Mouse (Mus musculus) hindlimb bud, embryonic 11.5 days (tissue): ENCODE results near the gene Tsc22d4.

Source experiments
- DNase-seq: peaks from one replicate; pipeline ENCODE4 v3.0.0-alpha.2; 2012; ENCODE audit warnings: low read depth, low spot score; ENCODE audit errors: extremely low spot score

Gene Tsc22d4

GRCm38 (mm10) chr5:137788171-137788570 lies 42.6 kb downstream of the Tsc22d4 start:
- no peak for DNase-seq

- no peak for DNase-seq
These were observed 43.5 kb downstream of the Tsc22d4 start for GRCm38 (mm10) chr5:137788946-137789531.

GRCm38 (mm10) chr5:137791553-137791952 lies 46.0 kb downstream of the Tsc22d4 start:
- no peak for DNase-seq

GRCm38 (mm10) chr5:137796606-137797005 lies 51.1 kb downstream of the Tsc22d4 start:
- DNase-seq, result no peak

GRCm38 (mm10) chr5:137800917-137801316 lies 55.4 kb downstream of the Tsc22d4 start:
- DNase-seq, result no peak

- DNase-seq, result no peak
These were observed 60.6 kb downstream of the Tsc22d4 start for GRCm38 (mm10) chr5:137806158-137806557.

- DNase-seq, result no peak
These were observed 62.8 kb downstream of the Tsc22d4 start for GRCm38 (mm10) chr5:137808316-137808715.

GRCm38 (mm10) chr5:137817466-137818222 lies 72.1 kb downstream of the Tsc22d4 start:
- no peak for DNase-seq
